Mouse (Mus musculus): ENCODE data around the gene Hbb-bs.
"Not testable (repeated sequence)": the region's sequence is repeated elsewhere in the genome, so short reads cannot be mapped to it uniquely, and the experiment has no call there.

Hbb-bs gene

DNA sequence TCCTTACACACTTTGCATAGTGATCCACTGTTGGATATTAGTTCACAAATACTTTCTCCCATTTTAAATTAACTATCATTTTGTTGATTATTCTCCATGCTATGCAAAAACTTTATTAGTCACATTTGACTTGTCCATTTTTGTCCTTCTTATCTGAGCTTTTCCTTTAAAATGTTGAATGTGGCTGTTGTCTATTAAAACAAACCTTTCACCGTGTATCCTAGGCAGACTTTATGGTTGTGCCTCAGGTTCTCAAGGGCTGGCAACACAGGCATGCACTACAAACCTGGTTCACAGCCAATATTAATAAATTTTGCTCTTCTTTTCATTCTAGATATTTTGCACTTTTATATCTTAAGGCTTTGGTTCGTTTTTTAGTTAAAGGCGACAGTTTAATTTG, 17.1 kb downstream of the Hbb-bs start:
- DNase-seq, result no peak

DNA sequence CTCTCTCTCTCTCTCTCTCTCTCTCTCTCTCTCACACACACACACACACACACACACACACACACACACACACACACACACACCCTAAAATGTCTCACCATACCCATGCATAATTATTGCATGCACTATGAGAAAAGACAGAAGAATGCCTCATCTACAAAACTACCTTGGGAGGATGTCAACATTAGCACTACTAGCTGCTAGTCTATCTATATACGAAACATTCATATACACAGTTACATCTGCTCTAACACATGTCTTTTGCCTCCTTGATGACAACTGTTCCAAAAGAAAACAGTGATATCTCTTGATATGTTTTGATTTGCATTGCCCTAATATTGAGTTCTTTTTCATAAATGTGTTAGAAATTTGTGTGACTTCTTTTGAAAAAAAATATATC, 17.6 kb downstream of the Hbb-bs start:
- DNase-seq, result no peak

DNA sequence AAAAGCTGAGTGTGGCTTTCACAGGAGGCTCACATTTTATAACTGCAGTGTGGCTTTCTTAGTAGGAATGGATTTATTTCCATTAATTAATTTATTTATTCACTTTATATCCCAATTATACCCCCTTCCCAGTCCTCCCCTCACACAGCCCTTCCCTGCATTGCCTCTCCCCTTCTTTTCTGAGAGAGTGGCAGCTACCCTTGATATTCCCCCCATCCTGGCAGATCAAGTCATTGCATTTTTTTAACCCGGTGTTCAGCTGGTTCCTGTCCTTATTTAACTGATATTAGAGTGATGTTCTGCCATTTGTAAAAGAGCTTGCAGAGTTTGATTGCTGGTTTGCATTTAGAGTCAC, 18.1 kb downstream of the Hbb-bs start:
- no peak for DNase-seq

DNA sequence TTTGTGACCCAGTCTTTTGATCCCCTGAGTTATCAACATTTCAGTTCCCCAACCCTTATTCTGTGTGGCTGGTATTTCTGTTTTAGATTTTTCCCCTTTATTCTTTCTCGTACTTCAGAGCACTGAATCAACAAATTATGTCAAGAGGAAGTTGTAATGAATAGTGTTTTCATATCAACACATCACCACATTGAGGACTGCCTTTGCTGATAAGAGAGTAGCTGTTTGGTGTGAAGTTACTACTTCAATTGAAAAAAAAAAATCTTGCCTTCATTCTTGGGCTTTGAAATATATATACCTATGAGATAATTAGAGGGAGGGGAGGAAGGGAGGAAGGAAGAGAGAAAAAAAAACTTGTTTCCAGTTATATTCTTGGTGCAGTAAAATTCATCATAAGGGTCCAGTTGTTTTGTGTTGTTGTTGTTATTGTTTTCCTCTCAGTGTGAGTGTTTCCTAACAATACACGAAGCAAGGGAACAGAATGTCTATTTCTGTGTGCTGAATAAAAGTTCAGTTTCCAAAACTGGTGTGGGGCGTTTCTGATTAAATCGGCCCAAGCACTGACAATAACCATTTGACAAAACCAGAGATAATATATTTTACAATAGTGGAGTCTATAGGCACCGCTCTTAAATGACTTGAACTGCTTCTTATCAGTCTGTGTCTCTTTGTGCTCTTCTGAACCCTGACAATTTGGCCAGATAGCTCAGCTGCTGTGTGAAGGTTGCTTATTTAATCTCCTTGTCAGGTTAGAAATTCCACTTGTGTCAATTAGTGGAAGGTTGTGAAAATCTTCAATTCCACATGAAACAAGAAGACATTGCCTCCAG, 18.7 kb downstream of the Hbb-bs start:
- no peak for DNase-seq

DNA sequence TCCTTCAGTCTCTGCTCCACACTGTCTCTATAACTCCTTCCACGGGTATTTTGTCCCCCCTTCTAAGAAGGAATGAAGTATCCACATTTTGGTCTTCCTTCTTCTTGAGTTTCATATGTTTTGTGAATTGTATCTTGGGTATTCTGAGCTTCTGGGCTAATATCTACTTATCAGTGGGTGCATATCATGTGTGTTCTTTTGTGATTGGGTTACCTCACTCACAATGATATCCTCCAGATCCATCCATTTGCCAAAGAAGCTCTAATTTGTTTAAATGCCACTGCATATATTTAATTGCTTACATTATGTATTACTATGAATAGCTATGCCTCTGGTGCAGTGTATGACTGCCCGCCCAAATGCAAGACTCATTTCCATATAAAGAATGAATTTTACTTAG, 19.8 kb downstream of the Hbb-bs start:
- DNase-seq, result not testable (repeated sequence)

DNA sequence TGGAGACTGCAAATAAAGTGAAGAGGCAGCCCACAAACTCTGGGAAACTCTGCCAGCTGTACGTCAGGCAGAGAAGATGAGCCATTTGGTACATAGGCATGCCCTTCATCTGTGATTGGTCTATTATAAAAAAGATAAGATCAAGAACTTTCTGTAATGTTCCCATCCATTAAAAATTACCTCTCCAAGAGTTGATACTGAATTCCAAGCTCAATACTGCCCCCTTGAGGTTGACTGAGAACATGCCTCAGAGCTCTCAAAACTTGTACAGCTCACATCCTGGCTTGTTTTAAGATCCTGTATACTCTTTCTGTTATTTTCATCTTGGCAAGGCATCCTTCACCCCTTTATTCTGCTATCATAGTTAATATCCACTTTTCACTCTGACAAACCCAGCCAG, 21.0 kb downstream of the Hbb-bs start:
- DNase-seq, result peak; percentile 43

DNA sequence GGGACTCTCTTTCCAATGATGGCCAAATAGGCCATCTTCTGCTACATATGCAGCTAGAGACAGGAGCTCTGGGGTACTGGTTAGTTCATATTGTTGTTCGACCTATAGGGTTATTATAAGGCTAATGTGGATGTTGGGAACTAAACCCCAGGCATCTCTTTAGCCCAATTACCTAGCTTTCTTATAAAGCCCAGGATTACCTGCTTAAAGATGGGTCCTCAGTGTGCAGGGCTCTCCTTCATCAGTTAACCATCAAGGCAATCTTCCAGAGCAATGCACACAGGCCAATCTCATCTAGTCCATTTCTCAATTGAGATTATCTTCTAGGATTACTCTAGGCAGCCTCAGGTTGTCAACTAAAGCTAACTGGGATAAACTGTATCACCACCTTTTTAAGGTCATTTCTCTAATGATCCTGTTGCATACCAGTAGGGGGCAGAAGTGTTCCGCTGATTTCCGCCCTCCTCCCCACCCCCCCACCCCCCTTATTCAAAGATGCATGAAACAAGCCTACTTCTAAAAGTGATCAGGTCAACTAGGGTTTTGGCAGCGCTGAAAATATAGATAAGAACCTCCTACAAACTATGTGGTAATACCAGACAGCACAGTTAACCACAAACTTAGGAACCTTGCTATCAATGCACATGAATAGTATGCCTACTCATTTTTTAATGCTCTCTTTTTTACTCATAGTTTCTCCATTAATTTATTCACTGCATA, 35.1 kb downstream of the Hbb-bs start:
- DNase-seq, result no peak

DNA sequence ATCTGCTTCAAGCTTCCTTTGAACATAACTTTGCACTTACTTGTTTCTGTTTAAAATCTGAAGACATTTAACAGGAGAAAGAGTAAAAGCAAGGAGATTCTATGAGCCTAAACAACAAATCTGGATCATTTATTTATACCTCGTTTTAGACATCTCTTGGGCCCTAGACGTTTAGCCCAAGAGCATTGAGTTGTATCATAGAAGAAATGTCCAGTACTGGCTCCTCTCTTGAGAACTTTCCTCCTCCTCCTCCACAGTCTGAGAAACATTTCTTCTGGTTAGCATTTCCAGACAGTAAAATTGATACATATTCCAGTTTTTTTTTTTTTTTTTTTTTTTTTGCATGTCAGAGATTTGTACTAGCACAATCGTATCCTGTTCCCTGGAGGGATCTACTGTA, 36.2 kb downstream of the Hbb-bs start, which contains the start of gene Olfr67:
Gene Olfr67, minus strand, starts transcription at position 101 of the 400 bp plus-strand sequence.
- no peak for DNase-seq

DNA sequence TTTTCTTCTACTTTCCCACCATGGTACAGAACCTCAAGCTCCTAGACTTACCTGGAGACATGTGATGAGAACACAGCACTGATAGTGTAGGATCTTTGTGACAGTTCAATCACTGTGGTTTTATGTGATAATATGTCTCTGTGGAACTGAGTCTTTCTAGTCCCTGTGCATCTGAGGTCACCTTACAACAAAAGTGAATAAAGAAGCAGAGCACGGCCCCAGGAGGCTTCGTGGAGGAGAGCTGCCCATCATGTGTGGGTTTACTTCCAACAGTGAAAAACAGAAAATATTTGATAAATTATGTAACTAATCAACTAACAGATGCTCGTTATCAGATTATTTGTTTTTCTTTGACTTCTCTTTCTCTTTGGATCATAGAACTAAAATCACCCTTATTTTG, 48.3 kb downstream of the Hbb-bs start, which contains the start of gene Olfr68:
Gene Olfr68, minus strand, starts transcription at position 101 of the 400 bp plus-strand sequence.
- no peak for DNase-seq

DNA sequence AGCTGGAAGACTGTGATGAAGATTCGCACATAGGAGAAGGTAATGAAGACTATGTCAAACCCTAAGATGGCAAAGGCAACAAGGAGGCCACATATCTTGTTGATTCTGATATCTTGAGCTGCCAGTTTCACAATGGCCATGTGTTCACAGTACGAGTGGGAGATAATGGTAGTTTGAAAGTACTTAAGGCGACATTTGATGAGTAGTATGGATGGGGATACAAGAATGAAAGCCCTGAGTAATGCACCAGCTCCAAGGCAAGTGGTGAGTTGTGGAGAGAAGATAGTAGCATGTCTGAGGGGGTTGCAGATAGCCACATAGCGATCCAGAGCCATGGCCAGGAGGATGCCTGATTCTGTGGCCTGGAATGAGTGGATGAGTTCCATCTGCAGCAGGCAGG, 50.2 kb downstream of the Hbb-bs start:
- DNase-seq, result not testable (repeated sequence)

Data from retina, postnatal 1 day (tissue).